Mouse (Mus musculus): ENCODE data around the gene Depdc5. TPM values are rescaled to one million over a fixed set of nuclear protein-coding genes. Genes with fewer than 3 reads are reported as not detected.
A peak's percentile ranks its signal among the peaks of the same experiment; 100 is the strongest.
"Not testable (repeated sequence)": the region's sequence is repeated elsewhere in the genome, so short reads cannot be mapped to it uniquely, and the experiment has no call there.

Depdc5 gene
- polyA plus RNA-seq (2012; rRNA removed) = 44.7 and 46.7 TPM in 2 replicates

- H3K27ac ChIP-seq (ENCODE audit: insufficient read depth, low read length) = 0 out of 2 replicates have a peak within 1 kb of the TSS, but pooled peaks have one; percentile 35
- TF ChIP-seq CTCF (IDR thresholded peaks at IDR 0.05; ENCODE audit: extremely low read depth, insufficient read depth, low read length) (no peak), POLR2A (IDR thresholded peaks at IDR 0.05; ENCODE audit: extremely low read depth, insufficient read depth, low read length) (peak; percentile 68)
Measured at GRCm38 (mm10) chr5:32863253-32864228, at the start of gene Depdc5. Gene Depdc5, plus strand, starts transcription at chr5:32863701.

GRCm38 (mm10) chr5:32815396-32815795, 48.1 kb upstream of the Depdc5 start:
- TF ChIP-seq CTCF (IDR thresholded peaks at IDR 0.05; ENCODE audit: extremely low read depth, insufficient read depth, low read length) (no peak), POLR2A (IDR thresholded peaks at IDR 0.05; ENCODE audit: extremely low read depth, insufficient read depth, low read length) (no peak)
- no peak overlapping the region for H3K4me3 ChIP-seq (ENCODE audit: insufficient read depth, low read length)
- no peak overlapping the region for H3K27ac ChIP-seq (ENCODE audit: insufficient read depth, low read length)
- peaks cover 2% of the 10 kb centered on the region; the same call in 1 of the 2 replicates for H3K4me1 ChIP-seq (ENCODE audit: control insufficient read depth, insufficient read depth, low read length)

More at GRCm38 (mm10) chr5:32863253-32864228, at the start of gene Depdc5:
- peaks cover 5% of the 10 kb centered on the region; the same call in 1 of the 2 replicates for H3K4me1 ChIP-seq (ENCODE audit: control insufficient read depth, insufficient read depth, low read length)
- peak within 1 kb of the TSS; percentile 92 for H3K4me3 ChIP-seq (ENCODE audit: insufficient read depth, low read length)

DNA sequence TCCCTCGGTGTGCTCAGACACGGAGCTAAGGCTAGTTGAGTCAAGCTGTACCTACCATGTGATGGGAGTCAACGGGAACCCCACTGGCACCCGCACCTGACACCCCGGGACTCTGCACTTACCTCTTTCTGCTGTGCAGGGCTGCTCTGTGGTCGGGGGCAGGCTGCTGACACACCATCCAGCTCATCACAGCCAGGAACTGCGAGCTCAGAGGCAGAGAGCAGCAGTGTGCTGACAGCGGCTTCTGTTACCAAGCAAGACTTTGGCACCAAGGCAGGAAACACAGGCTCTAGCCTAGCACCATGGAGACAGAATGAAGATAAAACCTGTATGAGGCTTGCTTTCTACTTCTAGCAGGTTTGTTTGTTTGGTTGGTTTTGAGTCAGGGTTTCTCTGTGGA, 43.0 kb upstream of the Depdc5 start:
- H3K27ac ChIP-seq (ENCODE audit: insufficient read depth, low read length) = peak overlapping the region; percentile 45; the same call in 1 of the 2 replicates
- no peak for TF ChIP-seq CTCF (IDR thresholded peaks at IDR 0.05; ENCODE audit: extremely low read depth, insufficient read depth, low read length)
- no peak for TF ChIP-seq POLR2A (IDR thresholded peaks at IDR 0.05; ENCODE audit: extremely low read depth, insufficient read depth, low read length)
- 0 out of 2 replicates have a peak, but pooled peaks cover 3% of the 10 kb centered on the region for H3K4me1 ChIP-seq (ENCODE audit: control insufficient read depth, insufficient read depth, low read length)
- no peak overlapping the region for H3K4me3 ChIP-seq (ENCODE audit: insufficient read depth, low read length)

- H3K4me1 ChIP-seq (ENCODE audit: control insufficient read depth, insufficient read depth, low read length) = no peaks in the 10 kb centered on the region
- no peak for TF ChIP-seq CTCF (IDR thresholded peaks at IDR 0.05; ENCODE audit: extremely low read depth, insufficient read depth, low read length)
- no peak for TF ChIP-seq POLR2A (IDR thresholded peaks at IDR 0.05; ENCODE audit: extremely low read depth, insufficient read depth, low read length)
- no peak within 1 kb of the TSS for H3K27ac ChIP-seq (ENCODE audit: insufficient read depth, low read length)
- H3K4me3 ChIP-seq (ENCODE audit: insufficient read depth, low read length) = no peak within 1 kb of the TSS
Measured at GRCm38 (mm10) chr5:32827009-32827408, 36.5 kb upstream of the Depdc5 start, which contains the start of gene Gm20671. Gene Gm20671, minus strand, starts transcription at chr5:32827109.

- H3K27ac ChIP-seq (ENCODE audit: insufficient read depth, low read length); H3K4me1 ChIP-seq (ENCODE audit: control insufficient read depth, insufficient read depth, low read length); H3K4me3 ChIP-seq (ENCODE audit: insufficient read depth, low read length): not testable (repeated sequence)
Measured at GRCm38 (mm10) chr5:32828766-32829165, 34.7 kb upstream of the Depdc5 start.

DNA sequence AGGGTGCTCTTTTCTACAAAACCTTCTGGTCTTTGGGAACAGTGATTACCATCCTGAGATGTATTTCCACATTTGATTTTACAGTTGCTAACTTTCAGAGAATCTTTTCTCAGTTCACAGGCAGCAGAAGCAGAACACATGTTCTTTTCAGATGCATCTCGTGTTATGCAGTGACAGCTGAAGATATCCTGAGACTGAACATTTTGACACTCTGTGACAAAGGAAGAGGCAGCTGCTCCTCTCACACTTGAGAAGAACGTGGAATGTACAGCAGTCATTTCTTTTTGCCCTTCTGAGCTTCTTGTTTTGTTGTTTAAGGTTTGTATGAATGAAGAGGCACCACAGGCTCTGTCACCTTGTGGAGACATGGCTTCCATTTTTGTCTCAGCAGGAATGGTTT, 33.4 kb upstream of the Depdc5 start:
- peak overlapping the region; percentile 23; the same call in 1 of the 2 replicates for H3K27ac ChIP-seq (ENCODE audit: insufficient read depth, low read length)
- no peaks in the 10 kb centered on the region for H3K4me1 ChIP-seq (ENCODE audit: control insufficient read depth, insufficient read depth, low read length)
- H3K4me3 ChIP-seq (ENCODE audit: insufficient read depth, low read length) = no peak overlapping the region
- TF ChIP-seq CTCF (IDR thresholded peaks at IDR 0.05; ENCODE audit: extremely low read depth, insufficient read depth, low read length) (no peak), POLR2A (IDR thresholded peaks at IDR 0.05; ENCODE audit: extremely low read depth, insufficient read depth, low read length) (no peak)

DNA sequence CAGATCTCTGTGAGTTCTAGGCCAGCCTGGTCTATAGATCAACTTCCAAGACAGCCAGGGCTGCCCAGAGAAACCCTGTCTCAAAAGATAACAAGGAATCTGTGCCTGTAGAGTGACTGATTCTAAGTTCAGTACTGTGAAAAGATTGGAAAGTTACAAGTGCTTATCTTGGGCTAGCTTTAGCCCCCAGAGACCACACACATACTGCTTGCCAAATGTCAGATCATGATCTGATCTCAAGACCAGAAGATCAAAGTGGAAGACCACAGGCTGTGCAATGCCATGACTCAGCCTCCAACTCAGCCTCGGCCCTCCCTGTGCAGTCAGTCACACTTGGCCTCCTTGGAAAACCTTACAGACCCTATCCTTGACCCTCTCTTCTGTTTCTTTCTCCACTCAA, 29.0 kb upstream of the Depdc5 start:
- TF ChIP-seq CTCF (IDR thresholded peaks at IDR 0.05; ENCODE audit: extremely low read depth, insufficient read depth, low read length) (no peak), POLR2A (IDR thresholded peaks at IDR 0.05; ENCODE audit: extremely low read depth, insufficient read depth, low read length) (no peak)
- Histone ChIP-seq H3K4me1 (ENCODE audit: control insufficient read depth, insufficient read depth, low read length) (peaks cover 1% of the 10 kb centered on the region; the same call in 1 of the 2 replicates), H3K27ac (ENCODE audit: insufficient read depth, low read length) (no peak overlapping the region), H3K4me3 (ENCODE audit: insufficient read depth, low read length) (no peak overlapping the region)

- Histone ChIP-seq H3K27ac (ENCODE audit: insufficient read depth, low read length) (no peak overlapping the region), H3K4me1 (ENCODE audit: control insufficient read depth, insufficient read depth, low read length) (peaks cover 1% of the 10 kb centered on the region; the same call in 1 of the 2 replicates), H3K4me3 (ENCODE audit: insufficient read depth, low read length) (no peak overlapping the region)
- TF ChIP-seq CTCF (IDR thresholded peaks at IDR 0.05; ENCODE audit: extremely low read depth, insufficient read depth, low read length) (no peak), POLR2A (IDR thresholded peaks at IDR 0.05; ENCODE audit: extremely low read depth, insufficient read depth, low read length) (no peak)
Measured at GRCm38 (mm10) chr5:32836976-32837375, 26.5 kb upstream of the Depdc5 start.

GRCm38 (mm10) chr5:32840029-32840428, 23.5 kb upstream of the Depdc5 start:
- Histone ChIP-seq H3K4me1 (ENCODE audit: control insufficient read depth, insufficient read depth, low read length) (peaks cover 1% of the 10 kb centered on the region; the same call in 1 of the 2 replicates), H3K4me3 (ENCODE audit: insufficient read depth, low read length) (no peak overlapping the region), H3K27ac (ENCODE audit: insufficient read depth, low read length) (no peak overlapping the region)
- TF ChIP-seq POLR2A (IDR thresholded peaks at IDR 0.05; ENCODE audit: extremely low read depth, insufficient read depth, low read length) (no peak), CTCF (IDR thresholded peaks at IDR 0.05; ENCODE audit: extremely low read depth, insufficient read depth, low read length) (no peak)
